Mouse (Mus musculus): Measurements from ENCODE around the gene Zfp382. TPM values are rescaled to one million over a fixed set of nuclear protein-coding genes. Genes with fewer than 3 reads are reported as not detected.

Zfp382 gene
- polyA plus RNA-seq, 1 experiment from 2014 or later, result 11.5 TPM

Small RNA genes within 50 kb of the gene (microRNA-seq; reads per million reads assigned to microRNA genes)
- not detected for gene Gm23368

Other genes starting within 250 kb of the Zfp382 start
- gene Zfp27, start 215.4 kb upstream of the Zfp382 start, polyA plus RNA-seq (2016; fragmentation: Nextera tagmentation; extraction: Ambion mirVana), result 14.8 and 16.8 TPM in 2 replicates
- gene Zfp383, start 213.7 kb upstream of the Zfp382 start, polyA plus RNA-seq (2016; fragmentation: Nextera tagmentation; extraction: Ambion mirVana), result 6.1 and 6.5 TPM in 2 replicates
- gene Zfp74, start 167.9 kb upstream of the Zfp382 start, polyA plus RNA-seq (2016; fragmentation: Nextera tagmentation; extraction: Ambion mirVana), result 13.3 and 13.5 TPM in 2 replicates
- 13.8 and 14.1 TPM in 2 replicates for gene Zfp568, start 138.0 kb upstream of the Zfp382 start, polyA plus RNA-seq (2016; fragmentation: Nextera tagmentation; extraction: Ambion mirVana)
- gene Zfp14, start 70.6 kb upstream of the Zfp382 start, polyA plus RNA-seq (2016; fragmentation: Nextera tagmentation; extraction: Ambion mirVana), result 7.1 and 8.7 TPM in 2 replicates
- gene Zfp82, start 49.0 kb upstream of the Zfp382 start, polyA plus RNA-seq (2016; fragmentation: Nextera tagmentation; extraction: Ambion mirVana), result 8.2 and 10.4 TPM in 2 replicates
- 1.4 and 3.1 TPM in 2 replicates for gene Gm26920, start 31.5 kb upstream of the Zfp382 start, polyA plus RNA-seq (2016; fragmentation: Nextera tagmentation; extraction: Ambion mirVana)
- gene Zfp566, start 31.4 kb upstream of the Zfp382 start, polyA plus RNA-seq (2016; fragmentation: Nextera tagmentation; extraction: Ambion mirVana), result 14.2 and 16.0 TPM in 2 replicates
- gene Zfp260, start 27.2 kb upstream of the Zfp382 start, polyA plus RNA-seq (2016; fragmentation: Nextera tagmentation; extraction: Ambion mirVana), result 107 and 116 TPM in 2 replicates
- 14.6 and 15.6 TPM in 2 replicates for gene Zfp146, start 47.8 kb downstream of the Zfp382 start, polyA plus RNA-seq (2016; fragmentation: Nextera tagmentation; extraction: Ambion mirVana)
- 2.9 and 5.8 TPM in 2 replicates for gene Cox7a1, start 62.2 kb downstream of the Zfp382 start, polyA plus RNA-seq (2016; fragmentation: Nextera tagmentation; extraction: Ambion mirVana)
- 73.3 and 78.3 TPM in 2 replicates for gene Capns1, start 76.9 kb downstream of the Zfp382 start, polyA plus RNA-seq (2016; fragmentation: Nextera tagmentation; extraction: Ambion mirVana)
- gene Polr2i, start 110.0 kb downstream of the Zfp382 start, polyA plus RNA-seq (2016; fragmentation: Nextera tagmentation; extraction: Ambion mirVana), result 156 and 166 TPM in 2 replicates
- 292 and 299 TPM in 2 replicates for gene Tbcb, start 110.3 kb downstream of the Zfp382 start, polyA plus RNA-seq (2016; fragmentation: Nextera tagmentation; extraction: Ambion mirVana)
- gene Ovol3, start 113.8 kb downstream of the Zfp382 start, polyA plus RNA-seq (2016; fragmentation: Nextera tagmentation; extraction: Ambion mirVana), result not detected in 2 replicates
- 0.52 and 0.78 TPM in 2 replicates for gene Thap8, start 158.2 kb downstream of the Zfp382 start, polyA plus RNA-seq (2016; fragmentation: Nextera tagmentation; extraction: Ambion mirVana)
- gene Wdr62, start 158.5 kb downstream of the Zfp382 start, polyA plus RNA-seq (2016; fragmentation: Nextera tagmentation; extraction: Ambion mirVana), result 6.6 and 9.7 TPM in 2 replicates
- gene Clip3, start 169.8 kb downstream of the Zfp382 start, polyA plus RNA-seq (2016; fragmentation: Nextera tagmentation; extraction: Ambion mirVana), result 74.3 and 87.2 TPM in 2 replicates
- gene Alkbh6, start 186.8 kb downstream of the Zfp382 start, polyA plus RNA-seq (2016; fragmentation: Nextera tagmentation; extraction: Ambion mirVana), result 93.4 and 95.9 TPM in 2 replicates
- 21.8 and 24.3 TPM in 2 replicates for gene Syne4, start 192.9 kb downstream of the Zfp382 start, polyA plus RNA-seq (2016; fragmentation: Nextera tagmentation; extraction: Ambion mirVana)
- not detected in 2 replicates for gene E130208F15Rik, start 199.8 kb downstream of the Zfp382 start, polyA plus RNA-seq (2016; fragmentation: Nextera tagmentation; extraction: Ambion mirVana)
- 25.9 and 26.7 TPM in 2 replicates for gene Sdhaf1, start 202.0 kb downstream of the Zfp382 start, polyA plus RNA-seq (2016; fragmentation: Nextera tagmentation; extraction: Ambion mirVana)
- 10.7 and 11.1 TPM in 2 replicates for gene Lrfn3, start 240.8 kb downstream of the Zfp382 start, polyA plus RNA-seq (2016; fragmentation: Nextera tagmentation; extraction: Ambion mirVana)